Mouse (Mus musculus): ENCODE results near the gene Arv1.
A peak's percentile ranks its signal among the peaks of the same experiment; 100 is the strongest.

Arv1 gene

DNA sequence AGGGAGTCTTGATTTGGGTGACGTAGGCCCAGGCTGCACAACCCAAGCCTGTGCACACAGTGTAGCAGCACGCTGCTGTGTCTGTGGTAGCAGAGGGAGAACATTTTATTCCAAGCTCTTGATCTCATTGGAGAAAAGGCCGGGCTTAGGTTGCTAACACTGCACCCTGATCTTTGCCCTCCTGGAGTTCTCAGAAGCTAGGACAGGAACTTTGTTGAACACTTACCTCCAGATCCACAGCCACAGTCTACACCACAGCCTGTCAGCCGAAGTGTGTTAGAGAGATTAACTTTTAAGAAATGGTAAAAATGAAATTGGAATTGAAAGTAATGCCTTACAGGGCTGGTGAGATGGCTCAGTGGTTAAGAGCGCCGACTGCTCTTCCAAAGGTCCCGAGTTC is 2.4 kb downstream of the Arv1 start:
- no peak for DNase-seq (ENCODE audit: low spot score in 2 of 2)

GRCm38 (mm10) chr8:124732828-124733227 is 10.9 kb downstream of the Arv1 start:
- DNase-seq (ENCODE audit: low spot score in 2 of 2) = no peak

- no peak for DNase-seq (ENCODE audit: low spot score in 2 of 2)
Observed at GRCm38 (mm10) chr8:124735371-124735911, 13.5 kb downstream of the Arv1 start.

- DNase-seq (ENCODE audit: low spot score in 2 of 2) = no peak
Observed at GRCm38 (mm10) chr8:124739268-124739667, 17.3 kb downstream of the Arv1 start.

GRCm38 (mm10) chr8:124746661-124747060 is 24.7 kb downstream of the Arv1 start:
- DNase-seq (ENCODE audit: low spot score in 2 of 2) = no peak

DNA sequence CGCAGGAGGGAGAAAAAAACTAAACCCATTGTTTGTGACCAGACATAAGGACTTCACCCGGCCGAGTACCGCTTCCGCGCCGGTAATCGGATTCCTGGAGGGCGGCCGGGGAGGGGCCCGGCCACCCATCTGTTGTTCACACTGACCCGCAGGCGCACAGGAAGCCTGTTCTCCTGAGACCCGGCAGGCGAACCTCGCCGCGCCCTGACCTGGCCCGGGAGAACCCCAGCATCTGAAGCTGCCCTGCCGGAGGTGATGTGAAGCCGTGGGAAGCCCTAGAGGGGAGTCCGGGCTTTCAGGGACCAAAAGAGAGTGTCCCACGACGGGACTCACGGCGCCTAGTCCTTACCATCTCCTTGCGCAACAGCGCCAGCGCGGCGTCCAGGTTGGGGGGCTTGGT is 29.3 kb downstream of the Arv1 start:
- no peak for DNase-seq (ENCODE audit: low spot score in 2 of 2)

GRCm38 (mm10) chr8:124751709-124752173 is 29.8 kb downstream of the Arv1 start, which contains the start of gene Fam89a:
Fam89a (minus strand) TSS chr8:124751832.
- peak; percentile 32 to 44 for DNase-seq (ENCODE audit: low spot score in 2 of 2)

- DNase-seq (ENCODE audit: low spot score in 2 of 2) = no peak
Observed at GRCm38 (mm10) chr8:124752325-124752862, 30.5 kb downstream of the Arv1 start.

GRCm38 (mm10) chr8:124754101-124754791 is 32.3 kb downstream of the Arv1 start:
- DNase-seq (ENCODE audit: low spot score in 2 of 2) = no peak

DNA sequence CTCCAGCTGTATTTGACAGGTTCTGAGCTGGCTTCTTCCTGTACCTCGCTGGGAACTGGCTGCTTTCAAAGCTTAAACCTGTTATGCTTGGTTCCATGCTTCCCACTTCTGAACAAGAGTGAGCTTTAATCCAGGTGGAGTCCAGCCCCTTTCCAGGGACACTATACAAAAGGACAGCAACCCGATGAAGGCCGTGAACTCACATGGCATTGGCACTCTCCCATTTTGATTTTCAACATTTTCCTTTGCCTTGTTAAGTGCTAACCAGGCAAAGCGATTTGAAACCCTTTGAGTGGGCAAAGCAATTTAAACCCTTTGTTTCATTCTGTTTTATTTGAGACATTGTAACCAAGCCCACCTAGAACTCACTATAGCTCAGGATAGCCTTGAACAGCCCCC is 32.9 kb downstream of the Arv1 start:
- DNase-seq (ENCODE audit: low spot score in 2 of 2) = no peak

DNA sequence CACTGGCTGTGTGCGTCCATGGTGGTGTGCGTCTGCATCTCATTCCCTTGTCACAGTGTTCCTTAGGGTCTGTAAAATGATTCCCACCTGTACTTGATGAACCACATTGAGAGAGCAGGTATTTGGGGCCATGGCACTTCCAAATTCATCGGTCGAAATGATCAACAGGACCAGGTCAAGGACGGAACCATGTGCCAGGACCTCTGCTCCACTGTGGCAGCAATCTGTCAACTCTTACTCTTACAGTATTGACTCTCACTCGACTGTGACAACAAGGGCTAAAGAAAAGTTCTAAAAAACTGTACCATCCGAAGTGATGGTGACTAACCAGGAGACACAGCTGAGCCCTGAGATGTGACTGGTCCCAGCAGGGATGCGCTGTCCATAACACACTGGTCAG is 33.5 kb downstream of the Arv1 start:
- no peak for DNase-seq (ENCODE audit: low spot score in 2 of 2)

DNA sequence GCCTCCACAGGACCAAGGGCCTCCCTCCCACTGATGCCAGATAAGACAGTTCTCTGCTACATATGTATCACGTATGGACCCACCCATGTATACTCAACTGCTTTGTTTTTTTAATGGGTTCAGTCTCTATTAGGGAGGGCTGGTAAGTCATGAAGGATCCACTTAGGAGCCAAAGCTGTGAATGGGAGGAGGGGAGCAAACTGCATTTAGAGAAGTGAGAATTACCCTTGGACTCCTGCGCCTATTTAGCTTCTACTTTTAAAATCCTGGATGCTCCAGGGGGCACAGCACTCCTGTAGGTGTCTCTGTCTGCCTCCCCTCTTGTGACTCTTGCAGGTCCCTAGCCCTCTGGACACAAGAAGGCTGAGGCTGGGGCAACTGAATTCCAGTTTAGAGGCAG is 34.2 kb downstream of the Arv1 start:
- no peak for DNase-seq (ENCODE audit: low spot score in 2 of 2)

GRCm38 (mm10) chr8:124756601-124757000 is 34.7 kb downstream of the Arv1 start:
- no peak for DNase-seq (ENCODE audit: low spot score in 2 of 2)

- DNase-seq (ENCODE audit: low spot score in 2 of 2) = peak in 1 of 2 experiments; percentile 35
Observed at GRCm38 (mm10) chr8:124758544-124758943, 36.6 kb downstream of the Arv1 start.

- no peak for DNase-seq (ENCODE audit: low spot score in 2 of 2)
Observed at GRCm38 (mm10) chr8:124763061-124763460, 41.1 kb downstream of the Arv1 start.

- DNase-seq (ENCODE audit: low spot score in 2 of 2) = no peak
Observed at GRCm38 (mm10) chr8:124772389-124772788, 50.5 kb downstream of the Arv1 start.

- DNase-seq (ENCODE audit: low spot score in 2 of 2) = peak in 1 of 2 experiments; percentile 41
Observed at GRCm38 (mm10) chr8:124775695-124776094, 53.8 kb downstream of the Arv1 start.

- no peak for DNase-seq (ENCODE audit: low spot score in 2 of 2)
Observed at GRCm38 (mm10) chr8:124780236-124780635, 58.3 kb downstream of the Arv1 start.

- no peak for DNase-seq (ENCODE audit: low spot score in 2 of 2)
Observed at GRCm38 (mm10) chr8:124782431-124782830, 60.5 kb downstream of the Arv1 start.

DNA sequence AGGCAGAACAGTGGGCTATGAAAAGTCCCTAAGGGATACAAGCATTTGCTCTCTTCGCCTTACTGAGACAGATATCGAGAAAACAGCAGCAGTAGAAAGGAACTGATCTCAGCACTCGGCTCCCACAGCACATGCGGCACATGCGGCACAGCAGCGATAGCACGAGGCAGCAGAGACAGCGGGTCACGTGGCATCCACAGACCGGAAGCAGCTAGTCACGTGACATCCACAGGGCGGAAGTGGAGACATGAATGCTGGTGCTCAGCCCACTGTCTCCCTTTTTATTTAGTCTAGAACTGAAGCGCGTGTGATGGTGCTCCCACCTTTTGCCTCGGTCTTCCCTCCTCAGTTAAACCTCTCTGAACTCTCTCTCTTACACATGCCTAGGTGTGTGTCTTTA is 61.3 kb downstream of the Arv1 start:
- no peak for DNase-seq (ENCODE audit: low spot score in 2 of 2)

Data from spleen, postnatal 14 days (tissue).